Mouse (Mus musculus) Patski (cell line): ENCODE results near the gene Cnga1. TPM values are rescaled to one million over a fixed set of nuclear protein-coding genes. Genes with fewer than 3 reads are reported as not detected.
"Not testable (repeated sequence)": the region's sequence is repeated elsewhere in the genome, so short reads cannot be mapped to it uniquely, and the experiment has no call there.

Experiments
- ATAC-seq: fragments of 100-300 bp; one replicate; pipeline ENCODE4 v1.8.0; 2021
- CTCF ChIA-PET: fragments of 350-600 bp; sonication (Branson Sonifier 250); formaldehyde crosslinking; loops from one replicate; lab custom pipeline; 2022; ENCODE audit warnings: inconsistent platforms; lab: Charles Lee
- POLR2A ChIA-PET: fragments of 350-600 bp; sonication (Branson Sonifier 250); formaldehyde crosslinking; loops from one replicate; lab custom pipeline; 2022; ENCODE audit warnings: antibody characterized with exemption, inconsistent platforms; lab: Charles Lee
- DNase-seq: peaks from one replicate; pipeline ENCODE4 v3.0.0-alpha.2; 2011; ENCODE audit warnings: low read depth, low spot score
- H3K27me3 ChIP-seq: fragments of 371-371 bp; one replicate; pipeline ENCODE4 v1.5.1; 2021
- CTCF ChIP-seq: fragments of 100-300 bp; IDR thresholded peaks from one replicate; pipeline ENCODE4 v1.5.1; 2021
- in situ Hi-C: fragments of 300-500 bp; cut with MboI; formaldehyde crosslinking; loops from 3 replicates; pipeline ENCODE4 v1.11.1; 2018; ENCODE audit warnings: low pct_unique_long_range_greater_than_20kb, mixed read lengths
- polyA plus RNA-seq: library from polyadenylated mRNA; unstranded; gene quantifications from one replicate; pipeline ENCODE4 v1.2.3, GENCODE M21; 2021

The Cnga1 gene
- polyA plus RNA-seq, 1 experiment from 2014 or later, result 0.04 TPM

DNA sequence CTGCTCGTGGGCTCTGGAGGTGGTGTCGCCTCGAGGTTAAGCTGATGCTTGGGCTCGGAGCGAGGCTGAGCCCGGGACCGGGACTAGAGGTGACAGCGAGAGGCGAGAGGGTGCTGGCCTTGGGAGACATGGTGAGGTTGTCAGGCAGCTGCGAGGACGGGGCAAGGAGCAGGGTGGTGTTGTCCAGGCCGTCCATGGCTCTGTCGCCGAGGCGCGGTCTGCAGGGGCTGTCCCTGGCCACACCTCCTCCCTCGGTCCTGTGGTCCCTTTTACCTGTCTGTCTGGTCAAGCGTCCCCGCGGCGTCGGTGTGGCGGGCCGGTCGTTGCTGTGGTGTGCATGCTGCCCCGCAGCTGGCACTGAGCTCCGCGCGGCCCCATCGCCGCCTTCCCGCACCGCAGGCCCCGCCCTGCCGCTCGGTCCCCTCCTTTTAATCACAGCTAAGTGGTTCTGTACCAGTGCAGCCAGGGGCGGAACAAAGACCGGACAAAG is 56.8 kb downstream of the Cnga1 start, which contains the start of gene Gm5868:
Gm5868 (minus strand) TSS at position 360 of the 490 bp plus-strand sequence.
- ATAC-seq (no peak), DNase-seq (no peak)
- POLR2A ChIA-PET, result no interaction called here
- CTCF ChIA-PET, result no interaction called here
- no peak for TF ChIP-seq CTCF
- in situ Hi-C loops, result no loop called here
- no peaks in the 10 kb centered on the region for H3K27me3 ChIP-seq

DNA sequence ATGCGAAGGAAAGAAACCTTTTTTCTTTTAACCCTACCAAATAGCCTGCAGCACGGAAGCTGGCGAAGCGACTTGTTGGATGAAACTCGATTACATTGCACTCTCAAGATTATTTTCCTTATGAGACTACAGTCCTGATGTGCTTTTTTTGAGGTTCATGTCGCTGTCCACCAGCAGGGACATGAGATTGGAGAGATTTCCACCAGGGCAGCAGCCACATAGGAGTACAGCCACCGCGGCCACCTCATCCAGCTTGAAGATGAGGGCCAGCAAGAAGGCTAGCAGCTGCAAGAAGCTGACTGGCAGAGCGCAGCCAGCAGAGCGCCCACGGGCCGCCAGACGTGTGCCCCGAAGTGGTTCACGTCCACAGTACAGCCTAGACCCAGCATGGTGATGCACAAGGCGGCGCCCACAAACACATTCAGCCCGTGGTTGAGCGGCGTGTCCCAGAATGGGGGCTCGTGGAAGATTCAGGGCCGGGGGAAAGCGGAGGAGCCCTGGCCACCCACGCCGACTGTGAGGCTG is 57.3 kb downstream of the Cnga1 start:
- DNase-seq, POLR2A ChIA-PET, ATAC-seq, H3K27me3 ChIP-seq, in situ Hi-C loops, CTCF ChIA-PET: not testable (repeated sequence)

DNA sequence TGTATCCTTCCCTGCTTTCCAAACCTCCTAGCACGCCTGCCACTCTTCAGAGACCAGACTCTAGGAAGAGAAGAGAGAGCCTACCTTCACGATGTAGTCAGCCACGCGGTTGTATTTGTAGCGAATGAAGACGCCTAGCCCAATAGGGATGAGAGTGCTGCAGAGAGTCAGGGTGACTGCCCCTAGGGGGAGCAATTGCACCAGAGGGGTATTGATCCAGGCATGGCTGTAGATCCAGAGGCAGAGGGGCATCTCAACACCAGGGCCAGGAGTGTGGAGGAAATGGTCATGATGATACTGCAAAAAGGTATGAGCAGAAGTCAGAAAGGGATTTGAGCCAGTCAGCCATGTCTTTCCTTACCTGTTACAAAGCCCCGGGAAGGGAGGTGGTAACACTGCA is 58.0 kb downstream of the Cnga1 start:
- TF ChIP-seq CTCF, result peak; percentile 44
- DNase-seq, in situ Hi-C loops, CTCF ChIA-PET, ATAC-seq, POLR2A ChIA-PET, H3K27me3 ChIP-seq: not testable (repeated sequence)

DNA sequence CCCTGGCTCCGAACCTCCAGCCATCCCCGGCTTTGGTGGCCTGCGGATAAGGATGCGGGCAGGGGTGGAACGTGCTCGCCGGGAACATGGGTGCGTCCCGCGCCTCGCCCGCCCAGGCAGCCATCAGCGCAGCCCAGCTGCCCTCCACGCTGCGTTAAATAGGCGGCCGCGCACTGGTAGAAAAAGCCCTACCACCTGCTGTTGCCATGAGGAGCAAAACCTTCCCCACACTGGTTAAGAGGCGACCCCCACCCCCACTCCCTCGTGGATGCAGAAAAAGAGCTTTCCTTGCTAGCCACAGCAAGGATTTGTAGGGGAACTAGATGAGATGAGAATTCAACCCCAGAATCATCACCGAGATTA is 63.1 kb downstream of the Cnga1 start, which contains the start of gene Zar1:
Zar1 (minus strand) TSS at position 285 of the 363 bp plus-strand sequence.
- ATAC-seq, DNase-seq, in situ Hi-C loops, CTCF ChIA-PET, POLR2A ChIA-PET, H3K27me3 ChIP-seq: not testable (repeated sequence)

DNA sequence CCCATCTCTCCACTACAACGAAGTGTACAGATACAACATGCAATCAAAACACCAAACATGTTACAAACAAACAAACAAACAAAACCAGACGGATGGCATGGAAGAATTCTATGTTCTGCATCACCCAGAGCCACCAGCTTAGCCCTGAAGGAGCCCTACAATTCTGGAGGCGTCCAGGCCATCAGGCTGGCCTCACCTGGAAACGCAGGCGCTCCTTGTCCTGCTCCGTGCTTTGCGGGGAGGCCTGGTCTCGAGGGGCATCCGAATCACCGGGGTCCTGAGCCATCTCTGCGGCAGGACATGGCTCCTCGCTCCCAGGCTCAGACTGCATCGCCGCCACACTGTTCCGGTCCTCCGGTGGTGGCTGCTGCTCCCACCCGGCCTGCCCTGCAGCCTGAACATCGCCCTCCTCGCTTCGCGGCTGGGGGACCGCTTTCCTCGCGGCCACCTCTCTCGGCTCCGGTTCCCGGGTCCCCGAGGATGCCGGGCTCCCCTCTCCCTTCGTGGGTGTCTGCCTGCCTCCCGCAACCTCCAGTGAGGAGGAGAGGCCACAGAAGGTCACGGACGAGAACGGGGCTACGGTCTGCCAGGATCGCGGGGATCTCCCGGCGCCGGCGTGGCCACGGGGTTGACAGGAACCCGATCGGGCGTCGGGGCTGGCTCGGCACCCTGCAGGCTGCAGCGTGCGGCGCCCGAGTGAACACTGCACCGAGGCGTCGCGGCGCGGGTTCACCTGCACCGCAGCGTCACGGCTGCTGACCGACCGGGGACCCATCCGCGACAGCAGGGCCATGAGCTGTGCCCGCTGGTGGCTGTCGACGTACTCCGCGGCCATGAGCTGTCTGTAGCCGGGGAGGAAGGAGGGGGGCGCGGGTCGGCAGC is 63.7 kb downstream of the Cnga1 start:
- CTCF ChIA-PET, DNase-seq: not testable (repeated sequence)

DNA sequence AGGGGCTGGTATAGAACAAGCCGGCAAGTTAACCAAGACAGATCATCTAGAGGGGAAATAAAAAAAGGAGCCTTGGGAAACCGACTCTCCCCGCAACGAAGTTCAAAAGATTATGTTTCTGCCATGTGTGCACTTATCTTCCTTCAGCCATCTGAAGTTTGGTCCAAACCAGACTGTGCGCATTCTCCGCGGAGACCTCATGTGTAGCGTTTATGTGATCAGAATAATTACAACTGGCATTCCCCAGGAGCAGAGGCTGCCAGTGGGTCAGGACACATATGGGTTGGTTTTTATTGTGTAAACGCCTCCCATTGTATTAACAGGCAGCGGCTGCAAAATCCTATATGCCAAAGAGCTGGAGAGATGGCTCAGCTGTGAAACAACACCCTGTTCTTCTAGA is 64.5 kb downstream of the Cnga1 start:
- in situ Hi-C loops, CTCF ChIA-PET, DNase-seq: not testable (repeated sequence)

More for the DNA sequence above, 63.7 kb downstream of the Cnga1 start:
- ATAC-seq, POLR2A ChIA-PET, H3K27me3 ChIP-seq, in situ Hi-C loops: not testable (repeated sequence)

DNA sequence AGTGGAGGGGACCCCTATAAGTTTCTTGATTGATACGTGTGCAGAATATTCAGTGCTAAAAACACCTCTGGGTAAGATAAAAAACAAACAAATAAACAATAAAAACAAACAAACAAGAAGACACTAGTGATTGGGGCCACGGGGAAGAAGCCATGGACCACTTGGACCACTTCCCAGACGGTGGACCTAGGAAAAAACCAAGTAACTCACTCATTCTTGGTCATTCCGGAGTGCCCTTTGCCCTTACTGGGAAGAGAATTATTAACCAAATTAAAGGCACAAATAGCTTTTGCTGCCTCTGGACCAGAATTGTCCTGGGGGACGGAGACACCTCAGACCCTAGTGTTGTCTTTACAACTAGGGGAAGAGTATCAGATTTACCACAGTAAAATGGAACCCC is 78.5 kb downstream of the Cnga1 start:
- ChIA-PET CTCF (no interaction called here), POLR2A (no interaction called here)
- TF ChIP-seq CTCF, result no peak
- ATAC-seq (no peak), DNase-seq (no peak)
- in situ Hi-C loops, result no loop called here
- no peaks in the 10 kb centered on the region for H3K27me3 ChIP-seq

More for the DNA sequence above, 64.5 kb downstream of the Cnga1 start:
- POLR2A ChIA-PET, result interaction anchor here (0.7 kb wide), 1 partner anchor 180 kb away, joined by 3 read pairs; no protein-coding TSS in a partner anchor
- not testable (repeated sequence) for ATAC-seq, H3K27me3 ChIP-seq

DNA sequence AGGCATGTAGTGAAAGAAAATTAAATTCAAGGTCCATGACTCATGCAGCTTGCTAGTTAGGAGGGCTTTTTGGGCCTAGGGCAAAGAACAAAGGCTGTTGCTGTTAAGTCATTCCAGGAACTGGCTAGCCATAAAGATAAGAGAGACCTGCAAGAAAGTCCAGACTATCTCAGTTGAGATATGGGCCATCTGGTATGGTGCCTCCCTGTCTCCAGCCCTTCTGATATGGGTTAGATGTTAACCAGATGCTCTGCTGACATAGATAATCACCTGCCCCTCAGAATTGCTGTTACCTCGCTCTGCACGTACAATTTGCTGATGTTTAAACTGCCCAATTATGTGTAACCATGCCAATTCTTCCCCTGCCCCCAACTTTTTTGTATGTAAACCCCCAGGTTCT is 80.9 kb downstream of the Cnga1 start:
- POLR2A ChIA-PET, ATAC-seq, in situ Hi-C loops, H3K27me3 ChIP-seq, DNase-seq: not testable (repeated sequence)
- CTCF ChIA-PET, result interaction anchor here (1.2 kb wide), 1 partner anchor 38 kb away, joined by 3 read pairs; no protein-coding TSS in a partner anchor

DNA sequence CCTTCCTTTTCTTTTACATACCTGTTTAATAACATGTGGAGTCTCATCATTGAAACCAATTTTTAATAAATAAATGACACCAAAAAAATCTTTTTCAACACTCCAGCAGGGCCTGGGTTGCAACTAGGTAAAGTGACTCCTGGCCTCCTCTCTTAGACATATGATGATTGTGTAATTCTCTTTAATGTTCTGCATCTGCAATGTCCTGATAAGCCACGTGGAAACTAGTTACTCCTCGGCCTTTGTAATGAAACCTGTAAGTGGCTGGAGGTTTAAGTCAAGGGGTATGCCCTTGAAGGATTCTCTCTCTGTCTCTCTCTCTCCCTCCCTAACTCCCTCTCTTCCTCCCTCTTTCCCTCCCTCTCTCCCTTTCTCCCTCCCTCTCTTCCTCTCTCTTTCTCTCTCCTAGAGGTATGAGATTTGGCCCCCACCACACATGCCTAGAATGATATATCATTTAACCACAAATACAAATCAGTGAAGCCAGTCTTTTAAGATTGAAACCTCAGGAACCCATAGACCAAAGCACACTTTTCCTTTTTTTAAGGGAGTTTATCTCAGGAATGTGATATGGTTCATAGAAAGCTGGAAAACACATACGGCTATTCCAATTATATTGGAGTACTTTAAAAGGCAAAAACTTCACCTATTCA is 83.0 kb downstream of the Cnga1 start:
- in situ Hi-C loops, result no loop called here
- no peak for TF ChIP-seq CTCF
- POLR2A ChIA-PET, result no interaction called here
- DNase-seq (no peak), ATAC-seq (no peak)
- CTCF ChIA-PET, result interaction anchor here (1.3 to 1.4 kb wide), 2 partner anchors 8 to 84 kb away, joined by 3 read pairs; no protein-coding TSS in a partner anchor
- no peaks in the 10 kb centered on the region for H3K27me3 ChIP-seq

DNA sequence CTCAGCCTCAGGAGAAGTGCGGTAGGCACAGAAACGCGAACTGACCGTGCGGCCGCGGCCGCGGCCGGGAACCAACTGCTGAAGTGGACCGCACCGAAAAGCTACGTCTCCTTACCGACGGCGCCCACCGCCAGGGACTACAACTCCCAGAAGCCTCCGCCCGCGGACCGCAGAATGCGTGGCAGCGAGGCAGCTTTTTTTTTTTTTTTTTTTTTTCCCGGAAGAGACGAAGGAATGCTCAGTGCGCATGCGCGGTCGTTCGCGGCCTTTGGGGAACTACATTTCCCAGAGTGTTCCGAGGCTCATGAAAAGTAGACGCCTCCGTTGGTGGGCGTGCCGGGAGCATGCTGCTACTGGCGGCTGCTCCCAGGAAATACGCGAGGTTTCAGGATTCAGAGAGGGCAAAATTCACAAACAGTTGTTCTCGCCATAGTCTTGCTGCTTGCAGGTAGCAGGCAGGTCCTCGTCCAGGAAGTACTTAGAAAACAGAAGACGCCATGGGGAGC is 84.5 kb downstream of the Cnga1 start, which contains the start of gene Nfxl1:
Nfxl1 (minus strand) TSS at position 141 of the 506 bp plus-strand sequence.
- CTCF ChIA-PET, result interaction anchor here (0.9 to 1.4 kb wide), 2 partner anchors 63 to 86 kb away, joined by 3 read pairs; no protein-coding TSS in a partner anchor
- TF ChIP-seq CTCF, result no peak

More for the DNA sequence above, 84.5 kb downstream of the Cnga1 start, which contains the start of gene Nfxl1:
- DNase-seq (peak; percentile 99), ATAC-seq (peak; percentile 97)
- no peaks in the 10 kb centered on the region for H3K27me3 ChIP-seq
- in situ Hi-C loops, result loop anchor here (5.0 kb wide), 1 partner anchor 88 kb away; the partner anchor contains the start of gene Nipal1
- POLR2A ChIA-PET, result interaction anchor here (0.7 kb wide), 2 partner anchors 10 to 123 kb away, joined by 3 to 7 read pairs; no protein-coding TSS in a partner anchor
